Mouse (Mus musculus) adipocyte (in vitro differentiated cells): ENCODE data around the gene Vcl.
A peak's percentile ranks its signal among the peaks of the same experiment; 100 is the strongest.

ENCODE experiments used
- DNase-seq: peaks from one replicate; pipeline ENCODE4 v3.0.0-alpha.2; 2016; ENCODE audit warnings: low spot score

Gene Vcl

DNA sequence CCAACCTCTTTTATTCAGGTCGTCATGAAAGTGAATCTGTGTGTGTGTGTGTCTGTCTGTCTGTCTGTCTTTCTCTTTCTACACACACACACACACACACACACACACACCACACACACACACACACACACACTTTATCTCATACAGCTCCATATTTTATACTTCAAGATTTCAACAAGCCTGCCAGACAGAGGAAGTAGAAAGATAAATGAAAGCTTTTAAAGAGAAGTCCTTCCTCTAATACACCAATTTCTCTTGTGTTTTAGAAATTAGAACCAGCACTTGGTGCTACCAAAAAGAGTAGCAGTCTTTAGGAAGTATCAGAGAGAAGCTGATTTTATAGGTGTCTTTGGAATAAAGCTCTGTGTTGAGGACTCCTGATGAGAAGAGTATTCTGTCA is 9.7 kb downstream of the Vcl start:
- DNase-seq, result no peak

GRCm38 (mm10) chr14:20945296-20945695 is 16.1 kb downstream of the Vcl start:
- DNase-seq, result peak; percentile 48

DNA sequence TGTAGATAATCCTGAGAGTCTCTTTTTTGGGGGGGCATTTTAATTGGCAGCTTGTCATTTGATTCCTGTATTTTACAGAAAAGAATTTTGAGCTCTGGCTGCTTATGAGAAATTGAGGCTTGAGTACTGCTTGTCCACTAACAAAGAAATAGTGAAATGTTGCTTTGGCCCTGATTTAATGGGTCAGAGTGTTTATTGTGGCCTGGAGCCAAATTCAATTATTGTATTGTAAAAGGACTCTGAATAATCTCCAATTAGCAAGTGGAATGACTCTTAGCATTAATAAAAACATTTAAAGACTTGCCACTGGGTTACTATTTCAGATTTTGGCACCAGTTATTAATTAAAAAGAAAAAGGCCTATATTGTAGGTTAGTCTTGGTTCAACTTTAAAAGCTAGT is 26.8 kb downstream of the Vcl start:
- no peak for DNase-seq

DNA sequence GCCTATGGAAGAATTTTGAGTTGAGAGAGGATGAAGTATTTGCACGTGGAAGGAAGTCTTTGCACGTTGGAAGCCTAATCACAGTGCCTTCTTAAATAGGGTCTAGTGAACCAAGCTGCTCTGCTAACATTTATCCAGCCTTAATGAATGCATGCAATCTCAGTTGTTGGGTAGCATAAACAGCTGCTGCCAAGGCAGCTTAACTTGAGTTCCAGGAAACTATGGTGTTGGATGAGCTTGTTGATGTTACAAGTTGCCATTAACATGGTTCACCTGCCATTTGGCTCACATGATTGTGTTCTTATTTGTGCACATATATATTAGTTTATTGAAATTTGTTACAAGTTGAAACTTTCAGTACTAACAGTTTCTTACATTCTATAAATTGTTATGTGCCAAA is 29.8 kb downstream of the Vcl start:
- DNase-seq, result no peak

DNA sequence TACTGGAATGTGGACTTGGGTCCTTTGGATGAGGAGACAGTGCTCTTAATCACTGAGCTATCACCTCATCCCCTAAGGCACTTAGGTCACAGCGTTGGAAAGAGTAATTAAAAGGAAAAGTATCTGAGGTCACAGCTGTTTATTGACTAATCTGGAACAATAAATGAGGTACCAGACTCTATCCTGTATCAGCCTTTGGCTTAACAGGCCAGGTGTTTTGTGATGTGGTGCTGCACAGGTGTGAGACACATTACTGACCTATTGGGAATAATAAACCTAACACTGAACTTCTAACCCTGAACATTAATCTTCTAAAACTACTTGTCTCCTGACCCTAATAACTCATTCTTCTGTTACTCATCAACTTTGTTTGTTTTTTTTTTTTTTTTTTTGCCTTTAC is 33.3 kb downstream of the Vcl start:
- no peak for DNase-seq

DNA sequence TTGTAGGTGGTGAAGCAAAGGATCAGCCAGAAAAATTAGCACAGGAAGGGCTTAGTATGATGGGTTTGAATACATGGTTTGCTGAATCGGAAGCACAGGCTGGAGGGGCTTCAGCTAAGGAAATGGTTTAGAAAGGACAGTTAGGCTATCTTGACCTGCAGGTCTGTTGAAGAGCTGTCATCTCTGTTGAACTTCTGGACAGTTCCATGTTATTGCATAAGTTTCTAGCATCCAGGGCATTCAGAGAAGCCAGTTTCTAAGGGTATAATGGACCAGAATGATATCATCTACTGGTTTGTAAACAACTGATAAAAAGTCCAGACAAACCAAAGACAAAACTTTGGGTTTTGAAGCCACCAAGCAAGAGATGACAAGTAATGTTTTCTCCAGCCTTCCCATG is 33.7 kb downstream of the Vcl start:
- no peak for DNase-seq

DNA sequence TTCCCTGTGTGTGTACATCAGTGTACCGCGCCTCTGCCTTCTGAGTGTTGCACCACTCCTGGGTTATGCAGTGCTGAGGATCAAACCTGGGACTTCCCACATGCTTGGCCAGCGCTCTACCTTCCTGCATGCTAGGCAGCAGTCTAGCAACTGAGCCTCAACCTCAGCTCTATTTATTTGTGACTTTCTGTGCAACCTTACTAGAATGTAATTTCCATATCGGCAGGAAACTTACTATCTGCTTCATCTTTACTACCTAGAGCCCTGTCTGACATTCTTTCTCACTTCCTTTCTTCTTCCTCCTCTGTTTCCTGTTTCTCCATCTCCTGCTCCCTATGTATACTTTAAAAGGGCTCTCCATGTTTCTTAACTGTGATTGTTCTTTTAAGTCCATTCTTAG is 34.7 kb downstream of the Vcl start:
- DNase-seq, result no peak

DNA sequence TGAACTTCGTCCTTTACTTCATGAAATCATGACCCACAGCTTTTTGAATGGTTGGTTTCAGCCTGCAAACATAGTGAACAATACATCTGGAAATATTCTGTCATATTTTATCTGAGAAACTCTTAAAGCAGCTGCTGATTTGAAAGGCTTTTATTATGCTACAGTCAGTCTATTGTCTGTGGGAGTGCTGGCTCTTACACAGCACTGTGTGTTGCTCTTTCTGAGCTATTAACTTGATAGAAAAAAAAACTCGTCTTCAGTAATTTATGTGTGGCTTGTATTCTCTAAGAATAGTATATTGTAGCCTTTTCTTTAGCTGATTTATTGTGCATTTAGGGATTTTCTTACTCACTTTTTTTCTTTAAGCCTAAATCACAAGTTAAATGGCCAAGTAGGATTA is 35.1 kb downstream of the Vcl start:
- no peak for DNase-seq

GRCm38 (mm10) chr14:20966959-20967670 is 37.9 kb downstream of the Vcl start:
- DNase-seq, result no peak

DNA sequence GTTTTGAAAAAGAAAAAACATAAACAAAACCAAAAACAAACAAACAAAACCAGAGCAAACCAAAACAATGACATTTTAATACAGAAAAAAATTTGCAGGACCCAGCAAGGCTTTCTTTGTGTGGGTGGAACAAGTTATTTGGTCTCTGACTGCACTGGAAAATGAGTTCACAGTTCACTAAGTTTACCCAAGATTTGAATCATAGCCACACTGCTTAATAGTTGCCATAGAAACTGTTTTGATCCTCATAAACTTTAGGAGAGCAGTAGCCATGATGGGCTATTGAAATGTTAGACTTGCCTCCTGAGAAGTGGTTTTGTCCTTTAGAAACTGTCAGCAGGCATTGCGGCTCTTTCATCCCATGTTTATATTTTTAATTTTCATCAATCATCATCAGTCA is 39.9 kb downstream of the Vcl start:
- DNase-seq, result peak; percentile 60

GRCm38 (mm10) chr14:20970389-20970788 is 41.2 kb downstream of the Vcl start:
- no peak for DNase-seq

GRCm38 (mm10) chr14:20970927-20971326 is 41.7 kb downstream of the Vcl start:
- DNase-seq, result no peak

DNA sequence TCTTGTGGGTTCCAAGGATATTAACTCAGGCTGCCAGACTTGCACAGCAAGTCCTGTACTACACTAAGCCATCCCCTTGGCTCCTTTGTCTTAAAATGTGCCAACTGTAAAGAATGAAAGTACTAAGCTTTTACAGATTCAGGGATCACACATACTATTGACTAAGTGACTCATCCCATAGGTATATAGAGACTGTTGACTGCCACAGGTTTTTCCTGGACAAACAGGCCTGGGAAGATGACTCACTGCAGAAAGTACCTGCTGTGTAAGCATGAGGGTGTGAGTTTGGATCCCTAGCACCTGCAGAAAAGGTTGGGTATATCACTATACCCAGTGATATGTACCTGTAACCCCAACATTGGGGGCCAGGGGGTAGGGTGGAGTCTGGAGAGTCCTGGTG is 44.6 kb downstream of the Vcl start:
- DNase-seq, result no peak

- DNase-seq, result no peak
Measured at GRCm38 (mm10) chr14:20976741-20977140, 47.5 kb downstream of the Vcl start.

DNA sequence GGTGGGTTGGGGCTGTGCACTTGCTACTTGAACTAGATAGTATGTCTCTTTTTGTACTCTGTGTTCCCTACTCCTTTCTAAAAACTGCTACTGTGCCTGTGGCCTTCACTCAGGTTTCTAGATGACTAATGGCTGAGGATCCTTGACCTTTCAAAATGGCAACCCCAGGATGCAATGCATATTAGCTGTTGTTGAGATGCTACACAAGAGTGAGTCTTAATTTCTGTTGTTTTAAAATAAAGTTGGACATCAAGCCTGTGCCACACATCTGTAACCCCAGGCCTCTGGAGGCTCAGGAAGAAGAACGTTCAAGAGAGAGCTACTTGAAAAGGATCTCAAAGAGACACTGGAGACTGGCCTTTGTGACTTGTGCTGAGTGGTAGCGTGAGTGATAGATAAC is 48.5 kb downstream of the Vcl start:
- no peak for DNase-seq

DNA sequence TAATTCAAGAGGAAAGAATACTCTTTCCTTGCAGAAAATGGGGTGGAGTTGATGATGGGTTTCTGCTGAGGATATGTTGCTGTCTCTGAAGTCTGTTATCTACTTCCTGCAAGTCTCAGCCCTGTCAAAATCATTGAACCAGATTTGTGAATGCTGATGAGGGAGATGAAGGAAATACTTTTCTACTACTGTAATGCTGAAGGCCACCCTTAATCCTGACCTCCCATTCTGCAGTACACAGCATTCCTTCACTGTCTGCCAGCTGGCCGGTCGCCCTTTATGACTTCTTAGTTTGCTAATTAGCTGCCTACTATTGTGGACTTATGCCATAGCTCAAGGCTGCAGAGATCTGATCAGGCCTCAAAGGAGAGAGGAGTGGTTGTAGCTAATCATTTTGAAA is 54.6 kb downstream of the Vcl start:
- peak; percentile 17 for DNase-seq

GRCm38 (mm10) chr14:20985482-20985881 is 56.3 kb downstream of the Vcl start:
- no peak for DNase-seq

DNA sequence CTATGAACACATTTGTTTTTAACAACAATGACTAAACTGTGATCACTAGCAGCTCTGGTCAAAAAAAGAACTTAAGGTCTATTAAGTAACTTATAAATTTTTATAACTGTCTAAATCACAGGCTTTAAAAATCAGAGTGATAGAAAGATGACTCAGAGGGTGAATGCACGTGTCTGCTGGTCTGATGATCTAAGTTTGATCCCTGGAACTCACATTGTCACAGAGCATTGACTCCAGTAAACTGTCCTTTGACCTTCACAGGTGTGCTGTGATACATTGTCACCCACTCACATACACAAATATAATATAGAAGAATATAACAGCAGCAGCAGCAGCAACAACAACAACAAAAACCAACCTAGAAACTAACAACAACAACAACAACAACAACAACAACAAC is 62.3 kb downstream of the Vcl start:
- DNase-seq, result no peak

DNA sequence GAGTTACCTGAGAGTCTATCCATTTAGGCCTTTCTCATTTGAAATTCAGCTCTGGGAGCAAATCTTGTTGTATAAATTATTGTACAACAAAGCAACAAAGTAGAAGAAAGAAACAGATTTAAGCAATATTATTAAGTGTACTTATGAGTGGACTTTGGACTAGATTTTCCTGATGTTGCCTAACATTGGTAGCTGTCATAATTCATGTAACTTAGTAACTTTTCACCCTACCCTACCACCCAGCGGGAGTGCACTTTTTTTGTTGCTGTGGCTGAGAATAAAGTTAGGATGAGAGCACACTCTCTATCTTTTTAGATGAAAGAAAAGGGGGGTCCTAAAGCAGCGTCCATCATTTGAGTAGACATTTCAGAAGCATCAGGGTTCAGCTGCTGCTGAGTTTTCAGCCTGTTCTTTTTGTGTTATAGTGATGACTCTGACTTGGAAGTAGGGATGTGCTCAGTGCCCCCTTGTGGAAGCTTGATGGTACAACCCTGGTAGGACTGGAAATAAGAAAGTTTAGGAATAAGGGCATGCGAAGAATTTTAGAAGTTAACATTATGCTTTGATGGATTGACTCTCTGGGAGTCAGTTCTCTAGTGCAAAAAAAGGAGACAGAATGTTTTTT is 64.0 kb downstream of the Vcl start:
- DNase-seq, result peak; percentile 73

DNA sequence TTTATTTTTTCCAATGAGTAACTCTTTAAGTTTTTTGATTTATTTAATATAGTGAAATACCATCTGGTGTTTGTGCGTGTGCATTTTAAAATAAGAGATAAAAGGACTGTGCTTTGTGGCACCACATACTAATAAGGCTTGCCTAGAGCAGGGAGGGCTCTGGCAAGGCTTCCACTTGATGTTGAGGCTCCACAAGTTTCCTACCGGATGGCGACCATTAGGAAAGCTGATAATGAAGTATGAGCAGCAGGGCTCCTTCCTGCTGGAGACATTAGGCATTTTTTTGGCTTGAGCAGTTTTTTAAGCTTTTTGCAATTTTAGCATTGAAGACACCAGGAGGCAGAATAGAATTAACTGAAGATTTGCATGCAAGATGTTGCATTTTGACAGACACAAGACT is 65.3 kb downstream of the Vcl start:
- no peak for DNase-seq

DNA sequence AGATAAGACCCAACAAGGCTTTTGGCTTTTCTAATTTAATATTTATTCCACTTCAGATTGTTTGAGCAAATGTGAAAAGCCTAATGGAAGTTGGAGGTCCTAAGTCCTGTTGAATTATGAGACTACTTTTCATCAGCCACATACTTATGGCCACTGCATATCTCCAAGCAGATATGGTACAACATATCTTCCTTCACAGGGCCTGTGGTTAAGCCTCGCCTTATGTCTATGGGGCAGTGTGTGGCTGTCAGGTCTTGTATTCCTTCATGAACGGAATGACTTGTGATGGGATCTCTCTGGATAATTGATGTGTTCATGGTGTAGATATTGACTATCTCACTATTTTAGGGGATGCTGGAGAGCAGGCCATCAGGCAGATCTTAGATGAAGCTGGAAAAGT is 66.3 kb downstream of the Vcl start:
- DNase-seq, result no peak

DNA sequence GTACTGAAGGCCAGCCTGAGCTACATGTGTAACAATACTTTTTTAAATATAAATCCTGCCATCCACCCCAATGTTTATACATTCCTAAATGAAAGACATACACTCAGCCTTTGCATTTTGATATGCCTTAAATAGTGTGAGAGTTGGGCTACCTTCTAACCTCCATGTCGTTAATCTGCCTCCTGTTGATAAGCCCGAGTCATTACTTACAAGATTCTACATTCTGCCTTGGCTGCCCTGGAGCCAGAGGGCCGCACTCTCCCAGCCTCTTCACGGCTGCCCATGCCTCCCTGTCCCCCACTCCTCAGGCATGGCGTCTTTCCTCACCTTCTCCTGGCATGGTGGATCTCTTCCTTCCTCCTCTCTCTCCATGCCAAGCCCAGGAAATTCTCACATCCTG is 67.2 kb downstream of the Vcl start:
- no peak for DNase-seq

DNA sequence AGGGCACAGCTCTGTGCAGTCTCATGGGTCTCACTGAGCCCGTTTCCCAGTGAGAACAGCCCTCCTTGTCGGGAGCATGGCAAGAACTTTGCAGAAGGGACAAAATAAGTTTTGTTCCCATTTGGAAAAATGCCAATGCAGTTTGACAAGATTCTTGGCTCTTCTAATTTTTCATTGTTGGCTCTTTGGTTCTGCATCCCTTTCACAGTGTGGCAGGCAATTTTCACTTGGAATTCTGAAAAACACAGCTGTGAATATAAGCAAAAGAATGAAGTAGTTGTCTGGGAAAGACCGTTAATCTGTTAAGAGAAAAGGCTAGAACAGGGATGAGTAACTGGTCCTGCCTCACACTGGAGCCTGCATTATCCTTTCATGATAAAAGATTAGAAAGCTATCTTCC is 68.3 kb downstream of the Vcl start:
- no peak for DNase-seq

- DNase-seq, result no peak
Measured at GRCm38 (mm10) chr14:20999617-21000016, 70.4 kb downstream of the Vcl start.
